Mouse (Mus musculus) forebrain, embryonic 11.5 days (tissue): ENCODE measurements around the gene Grin2c. TPM values are rescaled to one million over a fixed set of nuclear protein-coding genes. Genes with fewer than 3 reads are reported as not detected.

Experiments used
- ATAC-seq: fragments of 200-750 bp; cut with Nextera tagmentation; replicated peaks from 2 replicates; pipeline ENCODE4 v1.8.0; 2017; ENCODE audit warnings: moderate TSS enrichment; ENCODE audit not compliant: low FRiP score
- DNase-seq: peaks from one replicate; pipeline ENCODE4 v3.0.0-alpha.2; 2017; ENCODE audit warnings: low spot score
- H3K27ac ChIP-seq: fragments of 300-500 bp; sonication (generic); 2 replicates; pipeline ENCODE4 v1.5.1; 2014; ENCODE audit warnings: low read depth, low read length
- H3K27me3 ChIP-seq: fragments of 300-500 bp; sonication (generic); 2 replicates; pipeline ENCODE4 v1.6.1; 2014; ENCODE audit warnings: mild to moderate bottlenecking, low read length, mixed read lengths; ENCODE audit not compliant: control insufficient read depth, insufficient read depth
- H3K36me3 ChIP-seq: fragments of 300-500 bp; sonication (generic); 2 replicates; pipeline ENCODE4 v1.6.1; 2014; ENCODE audit warnings: mild to moderate bottlenecking, low read length, moderate library complexity, mixed read lengths; ENCODE audit not compliant: control insufficient read depth, insufficient read depth
- H3K4me1 ChIP-seq: fragments of 300-500 bp; sonication (generic); replicated peaks from 2 replicates; pipeline ENCODE4 v1.6.1; 2014; ENCODE audit warnings: low read length, mixed read lengths; ENCODE audit not compliant: control insufficient read depth, insufficient read depth
- H3K4me2 ChIP-seq: fragments of 300-500 bp; sonication (generic); 2 replicates; pipeline ENCODE4 v1.6.1; 2014; ENCODE audit warnings: low read depth, mild to moderate bottlenecking, low read length, moderate library complexity, mixed read lengths; ENCODE audit not compliant: severe bottlenecking
- H3K4me3 ChIP-seq: fragments of 300-500 bp; sonication (generic); 2 replicates; pipeline ENCODE4 v1.5.1; 2014; ENCODE audit warnings: low read depth, low read length
- H3K9ac ChIP-seq: fragments of 300-500 bp; sonication (generic); 2 replicates; pipeline ENCODE4 v1.6.1; 2014; ENCODE audit warnings: low read length
- H3K9me3 ChIP-seq: fragments of 300-500 bp; sonication (generic); 2 replicates; pipeline ENCODE4 v1.6.1; 2016; ENCODE audit warnings: low read length, mixed read lengths; ENCODE audit not compliant: control insufficient read depth
- WGBS: fragments of 180-500 bp; shearing (Covaris S2); extraction: QIAGEN DNeasy Blood & Tissue Kit; methylation state at CpG from one replicate; pipeline ENCODE4 v1.1.7; 2014; 5-methylcytosine and 5-hydroxymethylcytosine counted together
- polyA plus RNA-seq: library from polyadenylated mRNA; unstranded; fragments of >200 nt; fragmentation: Nextera tagmentation; extraction: Ambion mirVana; gene quantifications from 2 replicates; pipeline ENCODE4 v1.2.1, GENCODE M21; 2014

Grin2c gene
- polyA plus RNA-seq, 1 experiment from 2014 or later = not detected

GRCm38 (mm10) chr11:115219263-115219662 lies 47.8 kb downstream of the Grin2c start:
- no peak overlapping the region for H3K4me3 ChIP-seq
- no peak for DNase-seq
- H3K4me1 ChIP-seq = no peaks in the 10 kb centered on the region
- no peak overlapping the region for H3K4me2 ChIP-seq
- H3K27me3 ChIP-seq = no peaks in the 10 kb centered on the region
- no peak for ATAC-seq
- 79% methylated on average over 9 of the region's 9 CpGs for WGBS
- no peaks in the 10 kb centered on the region for H3K36me3 ChIP-seq
- no peak overlapping the region for H3K9ac ChIP-seq
- H3K27ac ChIP-seq = no peak overlapping the region
- H3K9me3 ChIP-seq = no peaks in the 10 kb centered on the region

GRCm38 (mm10) chr11:115217439-115218410 lies 49.3 kb downstream of the Grin2c start:
- no peaks in the 10 kb centered on the region for H3K4me1 ChIP-seq
- no peak overlapping the region for H3K9ac ChIP-seq
- H3K9me3 ChIP-seq = no peaks in the 10 kb centered on the region
- no peak overlapping the region for H3K27ac ChIP-seq
- DNase-seq (no peak), ATAC-seq (no peak)
- no peak overlapping the region for H3K4me2 ChIP-seq
- WGBS = 66% methylated on average over 18 of the region's 18 CpGs
- H3K4me3 ChIP-seq = no peak overlapping the region
- H3K27me3 ChIP-seq = no peaks in the 10 kb centered on the region
- H3K36me3 ChIP-seq = no peaks in the 10 kb centered on the region

- DNase-seq (no peak), ATAC-seq (no peak)
- no peaks in the 10 kb centered on the region for H3K36me3 ChIP-seq
- H3K4me3 ChIP-seq = no peak overlapping the region
- no peaks in the 10 kb centered on the region for H3K4me1 ChIP-seq
- no peak overlapping the region for H3K4me2 ChIP-seq
- 52% methylated on average over 5 of the region's 5 CpGs for WGBS
- no peak overlapping the region for H3K27ac ChIP-seq
- no peak overlapping the region for H3K9ac ChIP-seq
- no peaks in the 10 kb centered on the region for H3K9me3 ChIP-seq
- H3K27me3 ChIP-seq = no peaks in the 10 kb centered on the region
These were observed 51.9 kb downstream of the Grin2c start for GRCm38 (mm10) chr11:115215123-115215522.

GRCm38 (mm10) chr11:115212116-115212515 lies 54.9 kb downstream of the Grin2c start:
- Histone ChIP-seq H3K4me1 (no peaks in the 10 kb centered on the region), H3K9ac (no peak overlapping the region), H3K36me3 (no peaks in the 10 kb centered on the region), H3K27me3 (no peaks in the 10 kb centered on the region), H3K9me3 (no peaks in the 10 kb centered on the region), H3K4me2 (no peak overlapping the region), H3K27ac (no peak overlapping the region), H3K4me3 (no peak overlapping the region)
- ATAC-seq (no peak), DNase-seq (no peak)
- 66% methylated on average over 13 of the region's 13 CpGs for WGBS

GRCm38 (mm10) chr11:115209958-115210357 lies 57.1 kb downstream of the Grin2c start:
- no peak overlapping the region for H3K27ac ChIP-seq
- no peak overlapping the region for H3K9ac ChIP-seq
- no peaks in the 10 kb centered on the region for H3K9me3 ChIP-seq
- no peaks in the 10 kb centered on the region for H3K4me1 ChIP-seq
- 75% methylated on average over 7 of the region's 7 CpGs for WGBS
- no peak for DNase-seq
- H3K36me3 ChIP-seq = no peaks in the 10 kb centered on the region; the same call in 1 of the 2 replicates
- no peaks in the 10 kb centered on the region for H3K27me3 ChIP-seq
- no peak for ATAC-seq
- H3K4me3 ChIP-seq = no peak overlapping the region
- no peak overlapping the region for H3K4me2 ChIP-seq

GRCm38 (mm10) chr11:115208776-115209732 lies 58.0 kb downstream of the Grin2c start:
- ATAC-seq (no peak), DNase-seq (no peak)
- H3K27ac ChIP-seq = no peak overlapping the region
- WGBS = 79% methylated on average over 25 of the region's 25 CpGs
- H3K36me3 ChIP-seq = no peaks in the 10 kb centered on the region; the same call in 1 of the 2 replicates
- no peaks in the 10 kb centered on the region for H3K27me3 ChIP-seq
- H3K9me3 ChIP-seq = no peaks in the 10 kb centered on the region
- H3K9ac ChIP-seq = no peak overlapping the region
- no peak overlapping the region for H3K4me3 ChIP-seq
- no peak overlapping the region for H3K4me2 ChIP-seq
- H3K4me1 ChIP-seq = no peaks in the 10 kb centered on the region

GRCm38 (mm10) chr11:115208126-115208525 lies 58.9 kb downstream of the Grin2c start:
- Histone ChIP-seq H3K4me2 (no peak overlapping the region), H3K4me3 (no peak overlapping the region), H3K9me3 (no peaks in the 10 kb centered on the region), H3K9ac (no peak overlapping the region), H3K36me3 (no peaks in the 10 kb centered on the region; the same call in 1 of the 2 replicates), H3K27ac (no peak overlapping the region), H3K4me1 (no peaks in the 10 kb centered on the region), H3K27me3 (no peaks in the 10 kb centered on the region)
- WGBS = 83% methylated on average over 12 of the region's 12 CpGs
- ATAC-seq (no peak), DNase-seq (no peak)

GRCm38 (mm10) chr11:115202756-115203155 lies 64.3 kb downstream of the Grin2c start:
- Histone ChIP-seq H3K4me3 (no peak overlapping the region), H3K4me1 (no peaks in the 10 kb centered on the region), H3K9me3 (no peaks in the 10 kb centered on the region), H3K27me3 (no peaks in the 10 kb centered on the region), H3K4me2 (no peak overlapping the region), H3K36me3 (no peaks in the 10 kb centered on the region; the same call in 1 of the 2 replicates), H3K9ac (no peak overlapping the region), H3K27ac (no peak overlapping the region)
- ATAC-seq = no peak
- WGBS = 92% methylated on average over 9 of the region's 9 CpGs
- no peak for DNase-seq
